Mouse (Mus musculus) forebrain, postnatal 0 days (tissue): Measurements from ENCODE around the gene Mybph. TPM values are rescaled to one million over a fixed set of nuclear protein-coding genes. Genes with fewer than 3 reads are reported as not detected.

ENCODE experiments used
- ATAC-seq: fragments of 200-750 bp; cut with Nextera tagmentation; 2 replicates; pipeline ENCODE4 v1.8.0; 2017; ENCODE audit warnings: mild to moderate bottlenecking, moderate library complexity
- DNase-seq: peaks from one replicate; pipeline ENCODE4 v3.0.0-alpha.2; 2015
- H3K27ac ChIP-seq: fragments of 300-500 bp; sonication (generic); 2 replicates; pipeline ENCODE4 v1.5.1; 2014; ENCODE audit warnings: low read depth, mild to moderate bottlenecking, antibody characterized with exemption, low read length, moderate library complexity, mixed read lengths
- H3K27me3 ChIP-seq: fragments of 300-500 bp; sonication (generic); 2 replicates; pipeline ENCODE4 v1.6.1; 2014; ENCODE audit warnings: mild to moderate bottlenecking, low read length, mixed read lengths; ENCODE audit not compliant: insufficient read depth
- H3K36me3 ChIP-seq: fragments of 300-500 bp; sonication (generic); 2 replicates; pipeline ENCODE4 v1.6.1; 2014; ENCODE audit warnings: mild to moderate bottlenecking, moderate library complexity; ENCODE audit not compliant: insufficient read depth
- H3K4me1 ChIP-seq: fragments of 300-500 bp; sonication (generic); 2 replicates; pipeline ENCODE4 v1.6.1; 2014; ENCODE audit warnings: antibody characterized with exemption; ENCODE audit not compliant: insufficient read depth
- H3K4me2 ChIP-seq: fragments of 300-500 bp; sonication (generic); 2 replicates; pipeline ENCODE4 v1.6.1; 2014; ENCODE audit warnings: low read depth, mild to moderate bottlenecking, moderate library complexity
- H3K4me3 ChIP-seq: fragments of 300-500 bp; sonication (generic); 2 replicates; pipeline ENCODE4 v1.5.1; 2014; ENCODE audit warnings: low read depth, low read length, mixed read lengths
- H3K9ac ChIP-seq: fragments of 300-500 bp; sonication (generic); 2 replicates; pipeline ENCODE4 v1.6.1; 2014; ENCODE audit warnings: mild to moderate bottlenecking
- H3K9me3 ChIP-seq: fragments of 300-500 bp; sonication (generic); 2 replicates; pipeline ENCODE4 v1.6.1; 2016; ENCODE audit warnings: low read length
- CTCF ChIP-seq: sonication (generic); IDR thresholded peaks from 2 replicates; pipeline ENCODE4 v1.5.1; 2016; ENCODE audit warnings: antibody characterized with exemption, control low read depth, low read depth
- WGBS: fragments of 180-500 bp; shearing (Covaris S2); extraction: QIAGEN DNeasy Blood & Tissue Kit; methylation state at CpG from one replicate; pipeline ENCODE4 v1.1.7; 2014; 5-methylcytosine and 5-hydroxymethylcytosine counted together
- polyA plus RNA-seq: library from polyadenylated mRNA; unstranded; fragments of >200 nt; fragmentation: Nextera tagmentation; extraction: Ambion mirVana; gene quantifications from 2 replicates; pipeline ENCODE4 v1.2.1, GENCODE M21; 2015
- total RNA-seq: library from RNA; depleted of rRNA; stranded (reverse); fragments of >200 nt; gene quantifications from 2 replicates; pipeline ENCODE4 v1.2.3, GENCODE M21; 2014

Mybph gene
- total and polyA plus RNA-seq, 2 experiments from 2014 or later: 0.10 to 0.12 TPM

DNA sequence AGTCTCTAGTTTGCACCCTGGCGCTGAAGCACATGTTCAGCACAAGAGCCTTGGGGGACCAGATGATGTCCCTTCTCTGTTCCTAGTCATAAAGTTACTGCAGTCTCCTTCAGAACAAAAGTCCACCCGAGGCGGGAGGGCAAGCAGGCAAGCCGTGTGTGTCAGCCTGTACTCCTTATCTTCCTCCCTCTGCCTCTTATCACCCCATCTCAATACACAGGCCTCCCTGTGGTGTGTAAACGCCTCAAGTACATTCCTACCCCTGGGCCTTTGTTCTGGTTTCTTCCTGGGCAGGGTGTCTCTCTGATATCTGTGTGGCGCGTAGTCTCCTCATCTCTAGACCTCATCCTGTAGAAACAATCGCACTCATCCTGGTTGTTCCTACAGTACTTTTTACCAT is 33.5 kb downstream of the Mybph start:
- no peaks in the 10 kb centered on the region for H3K9me3 ChIP-seq
- H3K4me2 ChIP-seq: no peak overlapping the region
- no peaks in the 10 kb centered on the region for H3K4me1 ChIP-seq
- no peak overlapping the region for H3K4me3 ChIP-seq
- no peak overlapping the region for H3K27ac ChIP-seq
- H3K27me3 ChIP-seq: no peaks in the 10 kb centered on the region
- no peak for ATAC-seq
- no peak overlapping the region for H3K9ac ChIP-seq
- H3K36me3 ChIP-seq: no peaks in the 10 kb centered on the region
- no peak for DNase-seq
- TF ChIP-seq CTCF: no peak
- 88% methylated on average over 8 of the region's 8 CpGs for WGBS

GRCm38 (mm10) chr1:134229806-134230575 is 36.7 kb downstream of the Mybph start:
- Histone ChIP-seq H3K36me3 (no peaks in the 10 kb centered on the region), H3K27me3 (no peaks in the 10 kb centered on the region), H3K4me3 (no peak overlapping the region), H3K27ac (no peak overlapping the region), H3K4me2 (0 out of 2 replicates have a peak overlapping the region, but pooled peaks have one; percentile 2), H3K4me1 (peaks cover 17% of the 10 kb centered on the region), H3K9me3 (no peaks in the 10 kb centered on the region), H3K9ac (no peak overlapping the region)
- WGBS: 64% methylated on average over 5 of the region's 5 CpGs
- ATAC-seq (no peak), DNase-seq (no peak)
- no peak for TF ChIP-seq CTCF

- no peak for ATAC-seq
Observed at GRCm38 (mm10) chr1:134230638-134231228, 37.5 kb downstream of the Mybph start.

GRCm38 (mm10) chr1:134231270-134231669 is 38.0 kb downstream of the Mybph start:
- H3K27ac ChIP-seq: no peak overlapping the region
- H3K36me3 ChIP-seq: no peaks in the 10 kb centered on the region
- peaks cover 17% of the 10 kb centered on the region for H3K4me1 ChIP-seq
- DNase-seq: no peak
- no peaks in the 10 kb centered on the region for H3K9me3 ChIP-seq
- 0 out of 2 replicates have a peak, but pooled peaks cover 2% of the 10 kb centered on the region for H3K27me3 ChIP-seq
- 69% methylated on average over 3 of the region's 3 CpGs for WGBS
- H3K9ac ChIP-seq: no peak overlapping the region
- ATAC-seq: no peak
- no peak overlapping the region for H3K4me3 ChIP-seq
- H3K4me2 ChIP-seq: no peak overlapping the region
- TF ChIP-seq CTCF: no peak

More at GRCm38 (mm10) chr1:134230638-134231228, 37.5 kb downstream of the Mybph start:
- Histone ChIP-seq H3K9me3 (no peaks in the 10 kb centered on the region), H3K36me3 (no peaks in the 10 kb centered on the region), H3K9ac (no peak overlapping the region), H3K27ac (no peak overlapping the region), H3K4me1 (peaks cover 17% of the 10 kb centered on the region), H3K27me3 (no peaks in the 10 kb centered on the region), H3K4me3 (no peak overlapping the region), H3K4me2 (no peak overlapping the region)
- DNase-seq: no peak
- no peak for TF ChIP-seq CTCF
- 86% methylated on average over 10 of the region's 10 CpGs for WGBS

GRCm38 (mm10) chr1:134231681-134232080 is 38.4 kb downstream of the Mybph start:
- no peak for TF ChIP-seq CTCF
- no peak overlapping the region for H3K4me3 ChIP-seq
- H3K4me2 ChIP-seq: no peak overlapping the region
- H3K9me3 ChIP-seq: no peaks in the 10 kb centered on the region
- no peak overlapping the region for H3K9ac ChIP-seq
- no peaks in the 10 kb centered on the region for H3K36me3 ChIP-seq
- no peak for DNase-seq
- H3K27ac ChIP-seq: no peak overlapping the region
- 78% methylated on average over 3 of the region's 3 CpGs for WGBS
- H3K27me3 ChIP-seq: 0 out of 2 replicates have a peak, but pooled peaks cover 5% of the 10 kb centered on the region
- no peak for ATAC-seq
- H3K4me1 ChIP-seq: peaks cover 17% of the 10 kb centered on the region

DNA sequence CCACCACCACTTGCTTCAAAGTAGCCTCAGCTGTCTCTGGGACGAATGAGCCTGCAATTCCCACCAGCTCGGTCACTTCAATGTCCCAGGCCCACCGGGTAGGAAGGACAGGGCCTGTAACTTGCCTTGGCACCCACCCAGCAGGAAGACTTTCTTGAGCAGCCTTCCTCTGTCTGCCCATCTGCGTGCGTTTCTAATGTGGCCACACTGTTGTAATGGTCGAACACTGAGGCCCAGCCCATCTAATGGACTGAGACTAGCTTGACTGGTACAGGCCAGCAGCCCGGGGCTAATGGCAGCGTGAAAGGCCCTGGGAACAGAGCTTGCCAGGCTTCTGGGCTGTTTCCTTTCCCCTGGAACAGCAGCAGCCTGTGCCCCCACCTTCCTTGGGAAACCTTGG is 39.1 kb downstream of the Mybph start:
- 61% methylated on average over 8 of the region's 8 CpGs for WGBS
- Histone ChIP-seq H3K36me3 (no peaks in the 10 kb centered on the region), H3K27ac (peak overlapping the region; percentile 16; the same call in 1 of the 2 replicates), H3K4me3 (peak overlapping the region; percentile 55; the same call in 1 of the 2 replicates), H3K4me2 (peak overlapping the region; percentile 89), H3K9me3 (no peaks in the 10 kb centered on the region), H3K9ac (no peak overlapping the region; the same call in 1 of the 2 replicates), H3K4me1 (peaks cover 17% of the 10 kb centered on the region), H3K27me3 (0 out of 2 replicates have a peak, but pooled peaks cover 5% of the 10 kb centered on the region)
- no peak for DNase-seq
- no peak for TF ChIP-seq CTCF
- no peak for ATAC-seq
